Mouse (Mus musculus): ENCODE data around the gene Mtmr11. TPM values are rescaled to one million over a fixed set of nuclear protein-coding genes. Genes with fewer than 3 reads are reported as not detected.

The Mtmr11 gene
- polyA plus RNA-seq, 1 experiment from 2014 or later: 22.6 TPM

DNA sequence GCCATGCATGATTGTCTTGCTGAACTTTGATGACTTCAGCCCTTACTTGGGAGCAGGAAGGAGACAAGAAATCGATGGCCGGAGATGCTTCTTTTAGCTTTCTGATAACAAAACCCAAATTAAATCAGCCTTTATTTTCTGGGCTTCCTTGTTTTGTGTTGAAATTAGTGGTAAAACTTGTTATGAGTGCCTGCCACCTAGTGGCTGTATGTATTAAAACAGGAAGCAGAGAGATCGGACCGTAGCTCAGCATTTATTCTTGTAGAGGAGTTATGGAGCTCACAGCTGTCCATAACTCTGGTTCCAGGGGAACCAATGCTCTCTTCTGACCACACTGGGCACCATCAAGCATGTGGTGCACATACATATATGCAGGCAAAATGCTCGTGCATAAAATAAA is 13.9 kb upstream of the Mtmr11 start:
- H3K4me2 ChIP-seq (replicated peaks; ENCODE audit: low read depth, low read length): no peak overlapping the region
- no peak overlapping the region for H3K9ac ChIP-seq (ENCODE audit: low read depth, low read length)
- 29% methylated on average over 5 of the region's 5 CpGs for WGBS
- no peak for ATAC-seq (ENCODE audit: low FRiP score, low TSS enrichment)
- no peaks in the 10 kb centered on the region for H3K4me1 ChIP-seq (ENCODE audit: control insufficient read depth, insufficient read depth, low read length)
- H3K9me3 ChIP-seq (ENCODE audit: control insufficient read depth, low read length): no peaks in the 10 kb centered on the region
- H3K36me3 ChIP-seq (ENCODE audit: control insufficient read depth, insufficient read depth, low read length): peaks cover 51% of the 10 kb centered on the region
- no peaks in the 10 kb centered on the region for H3K27me3 ChIP-seq (ENCODE audit: control insufficient read depth, insufficient read depth, low read length)
- H3K4me3 ChIP-seq (ENCODE audit: low read length): no peak overlapping the region
- no peak overlapping the region for H3K27ac ChIP-seq (ENCODE audit: low read depth, low read length)

- WGBS: 84% methylated on average over 7 of the region's 7 CpGs
- no peaks in the 10 kb centered on the region for H3K4me1 ChIP-seq (ENCODE audit: control insufficient read depth, insufficient read depth, low read length)
- no peak overlapping the region for H3K27ac ChIP-seq (ENCODE audit: low read depth, low read length)
- ATAC-seq (ENCODE audit: low FRiP score, low TSS enrichment): no peak
- peaks cover 57% of the 10 kb centered on the region for H3K36me3 ChIP-seq (ENCODE audit: control insufficient read depth, insufficient read depth, low read length)
- H3K9ac ChIP-seq (ENCODE audit: low read depth, low read length): no peak overlapping the region
- no peak overlapping the region for H3K4me2 ChIP-seq (replicated peaks; ENCODE audit: low read depth, low read length)
- H3K4me3 ChIP-seq (ENCODE audit: low read length): no peak overlapping the region
- H3K9me3 ChIP-seq (ENCODE audit: control insufficient read depth, low read length): no peaks in the 10 kb centered on the region
- H3K27me3 ChIP-seq (ENCODE audit: control insufficient read depth, insufficient read depth, low read length): no peaks in the 10 kb centered on the region
These were observed 10.0 kb upstream of the Mtmr11 start for GRCm38 (mm10) chr3:96151836-96152235.

- Histone ChIP-seq H3K4me3 (ENCODE audit: low read length) (no peak overlapping the region), H3K27ac (ENCODE audit: low read depth, low read length) (no peak overlapping the region), H3K4me1 (ENCODE audit: control insufficient read depth, insufficient read depth, low read length) (no peaks in the 10 kb centered on the region), H3K9me3 (ENCODE audit: control insufficient read depth, low read length) (no peaks in the 10 kb centered on the region), H3K9ac (ENCODE audit: low read depth, low read length) (no peak overlapping the region), H3K36me3 (ENCODE audit: control insufficient read depth, insufficient read depth, low read length) (peaks cover 57% of the 10 kb centered on the region), H3K4me2 (replicated peaks; ENCODE audit: low read depth, low read length) (no peak overlapping the region), H3K27me3 (ENCODE audit: control insufficient read depth, insufficient read depth, low read length) (no peaks in the 10 kb centered on the region)
- no peak for ATAC-seq (ENCODE audit: low FRiP score, low TSS enrichment)
- 92% methylated on average over 5 of the region's 5 CpGs for WGBS
These were observed 9.2 kb upstream of the Mtmr11 start for GRCm38 (mm10) chr3:96152611-96153010.

DNA sequence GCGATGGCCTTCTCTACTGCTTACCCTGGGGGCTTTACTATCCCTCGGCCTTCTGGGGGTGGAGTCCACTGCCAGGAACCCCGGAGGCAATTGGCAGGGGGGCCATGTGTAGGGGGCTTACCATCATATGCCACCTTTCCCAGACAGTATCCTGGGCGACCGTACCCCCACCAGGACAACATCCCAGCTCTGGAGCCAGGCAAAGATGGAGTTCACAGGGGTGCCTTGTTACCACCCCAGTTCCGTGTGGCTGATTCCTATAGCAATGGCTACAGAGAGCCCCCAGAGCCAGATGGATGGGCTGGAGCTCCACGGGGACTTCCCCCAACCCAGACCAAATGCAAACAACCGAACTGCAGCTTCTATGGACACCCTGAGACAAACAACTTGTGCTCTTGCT is 6.3 kb upstream of the Mtmr11 start:
- H3K9me3 ChIP-seq (ENCODE audit: control insufficient read depth, low read length): no peaks in the 10 kb centered on the region
- no peak for ATAC-seq (ENCODE audit: low FRiP score, low TSS enrichment)
- peaks cover 5% of the 10 kb centered on the region for H3K4me1 ChIP-seq (ENCODE audit: control insufficient read depth, insufficient read depth, low read length)
- no peak overlapping the region for H3K4me2 ChIP-seq (replicated peaks; ENCODE audit: low read depth, low read length)
- no peak overlapping the region for H3K9ac ChIP-seq (ENCODE audit: low read depth, low read length)
- H3K36me3 ChIP-seq (ENCODE audit: control insufficient read depth, insufficient read depth, low read length): peaks cover 53% of the 10 kb centered on the region
- H3K27me3 ChIP-seq (ENCODE audit: control insufficient read depth, insufficient read depth, low read length): no peaks in the 10 kb centered on the region
- H3K27ac ChIP-seq (ENCODE audit: low read depth, low read length): no peak overlapping the region
- WGBS: 84% methylated on average over 8 of the region's 8 CpGs
- no peak overlapping the region for H3K4me3 ChIP-seq (ENCODE audit: low read length)

GRCm38 (mm10) chr3:96159820-96160219 is 2.0 kb upstream of the Mtmr11 start:
- H3K27me3 ChIP-seq (ENCODE audit: control insufficient read depth, insufficient read depth, low read length): no peaks in the 10 kb centered on the region
- H3K36me3 ChIP-seq (ENCODE audit: control insufficient read depth, insufficient read depth, low read length): peaks cover 13% of the 10 kb centered on the region
- H3K4me2 ChIP-seq (replicated peaks; ENCODE audit: low read depth, low read length): no peak overlapping the region
- no peak overlapping the region for H3K9ac ChIP-seq (ENCODE audit: low read depth, low read length)
- H3K9me3 ChIP-seq (ENCODE audit: control insufficient read depth, low read length): no peaks in the 10 kb centered on the region
- H3K4me1 ChIP-seq (ENCODE audit: control insufficient read depth, insufficient read depth, low read length): peaks cover 10% of the 10 kb centered on the region
- ATAC-seq (ENCODE audit: low FRiP score, low TSS enrichment): no peak
- 61% methylated on average over 4 of the region's 4 CpGs for WGBS
- no peak overlapping the region for H3K4me3 ChIP-seq (ENCODE audit: low read length)
- peak overlapping the region; percentile 68; the same call in 1 of the 2 replicates for H3K27ac ChIP-seq (ENCODE audit: low read depth, low read length)

DNA sequence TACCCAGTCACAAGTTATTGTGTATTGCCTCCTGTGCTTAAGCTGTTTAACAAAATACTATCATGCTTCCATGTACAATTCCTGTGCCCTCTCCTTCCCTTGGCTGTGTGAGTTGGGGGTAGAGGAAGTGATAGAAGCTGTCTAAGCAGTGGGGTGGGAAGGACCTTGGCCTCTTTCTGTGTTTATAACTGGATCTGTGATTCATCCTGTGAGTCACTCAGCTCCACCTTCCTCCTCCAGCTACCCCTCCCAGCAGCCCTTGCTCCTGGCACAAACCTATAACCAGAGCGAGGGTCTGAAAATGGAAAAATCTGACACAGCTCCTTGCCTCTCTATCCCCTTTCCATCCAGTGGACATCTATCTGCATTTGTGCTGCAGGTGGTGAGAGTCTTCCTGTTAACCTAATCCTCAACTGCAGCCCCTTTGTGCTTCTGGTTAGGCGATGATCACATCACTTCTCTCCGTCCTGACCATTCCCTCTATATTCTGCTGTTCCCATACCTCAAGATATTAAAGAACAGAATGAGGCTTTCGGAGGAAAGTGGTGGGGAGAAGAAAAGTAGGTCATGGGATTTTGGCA is 1.5 kb upstream of the Mtmr11 start:
- H3K36me3 ChIP-seq (ENCODE audit: control insufficient read depth, insufficient read depth, low read length): peaks cover 8% of the 10 kb centered on the region; the same call in 1 of the 2 replicates
- no peak overlapping the region for H3K4me3 ChIP-seq (ENCODE audit: low read length)
- H3K9me3 ChIP-seq (ENCODE audit: control insufficient read depth, low read length): no peaks in the 10 kb centered on the region
- ATAC-seq (ENCODE audit: low FRiP score, low TSS enrichment): no peak
- H3K27ac ChIP-seq (ENCODE audit: low read depth, low read length): peak overlapping the region; percentile 73; the same call in 1 of the 2 replicates
- H3K27me3 ChIP-seq (ENCODE audit: control insufficient read depth, insufficient read depth, low read length): no peaks in the 10 kb centered on the region
- 59% methylated on average over 4 of the region's 4 CpGs for WGBS
- H3K9ac ChIP-seq (ENCODE audit: low read depth, low read length): peak overlapping the region; percentile 63; the same call in 1 of the 2 replicates
- H3K4me2 ChIP-seq (replicated peaks; ENCODE audit: low read depth, low read length): peak overlapping the region; percentile 80
- H3K4me1 ChIP-seq (ENCODE audit: control insufficient read depth, insufficient read depth, low read length): peaks cover 10% of the 10 kb centered on the region

- H3K4me3 ChIP-seq (ENCODE audit: low read length): peak overlapping the region; percentile 53
- peak overlapping the region; percentile 80 for H3K4me2 ChIP-seq (replicated peaks; ENCODE audit: low read depth, low read length)
- peaks cover 2% of the 10 kb centered on the region; the same call in 1 of the 2 replicates for H3K36me3 ChIP-seq (ENCODE audit: control insufficient read depth, insufficient read depth, low read length)
- peak; percentile 83 for ATAC-seq (ENCODE audit: low FRiP score, low TSS enrichment)
- H3K27me3 ChIP-seq (ENCODE audit: control insufficient read depth, insufficient read depth, low read length): no peaks in the 10 kb centered on the region
- 2% methylated on average over 12 of the region's 12 CpGs for WGBS
- no peaks in the 10 kb centered on the region for H3K9me3 ChIP-seq (ENCODE audit: control insufficient read depth, low read length)
- H3K27ac ChIP-seq (ENCODE audit: low read depth, low read length): peak overlapping the region; percentile 73
- peaks cover 10% of the 10 kb centered on the region for H3K4me1 ChIP-seq (ENCODE audit: control insufficient read depth, insufficient read depth, low read length)
- peak overlapping the region; percentile 63 for H3K9ac ChIP-seq (ENCODE audit: low read depth, low read length)
These were observed 844 bp upstream of the Mtmr11 start for GRCm38 (mm10) chr3:96160803-96161516.

GRCm38 (mm10) chr3:96163040-96163439 is 1.2 kb downstream of the Mtmr11 start:
- no peaks in the 10 kb centered on the region for H3K27me3 ChIP-seq (ENCODE audit: control insufficient read depth, insufficient read depth, low read length)
- no peaks in the 10 kb centered on the region for H3K9me3 ChIP-seq (ENCODE audit: control insufficient read depth, low read length)
- peak overlapping the region; percentile 44; the same call in 1 of the 2 replicates for H3K9ac ChIP-seq (ENCODE audit: low read depth, low read length)
- peak overlapping the region; percentile 53; the same call in 1 of the 2 replicates for H3K4me3 ChIP-seq (ENCODE audit: low read length)
- ATAC-seq (ENCODE audit: low FRiP score, low TSS enrichment): no peak
- H3K36me3 ChIP-seq (ENCODE audit: control insufficient read depth, insufficient read depth, low read length): no peaks in the 10 kb centered on the region
- H3K4me2 ChIP-seq (replicated peaks; ENCODE audit: low read depth, low read length): peak overlapping the region; percentile 80
- no peak overlapping the region for H3K27ac ChIP-seq (ENCODE audit: low read depth, low read length)
- peaks cover 10% of the 10 kb centered on the region for H3K4me1 ChIP-seq (ENCODE audit: control insufficient read depth, insufficient read depth, low read length)
- WGBS: 89% methylated on average over 6 of the region's 6 CpGs

Data from kidney, embryonic 14.5 days (tissue).